Mouse (Mus musculus) megakaryocyte, embryonic 14.5 days (primary cell): ENCODE results near the gene Vdac1.

Source experiments
- FLI1 ChIP-seq: IDR thresholded peaks from 2 replicates; pipeline ENCODE4 v1.6.1; 2012; ENCODE audit warnings: low read length, inconsistent platforms, mixed read lengths
- GATA1 ChIP-seq: IDR thresholded peaks from 3 replicates; pipeline ENCODE4 v1.6.1; 2012; ENCODE audit warnings: mixed read lengths, low read length, inconsistent platforms, borderline replicate concordance

- TF ChIP-seq GATA1, result no peak
- no peak for TF ChIP-seq FLI1
These were observed 4.5 kb downstream of the Vdac1 start for GRCm38 (mm10) chr11:52365143-52365542.
